Comparison of ENCODE assay signal across 9 mouse cellular contexts in the genomic region with DNA sequence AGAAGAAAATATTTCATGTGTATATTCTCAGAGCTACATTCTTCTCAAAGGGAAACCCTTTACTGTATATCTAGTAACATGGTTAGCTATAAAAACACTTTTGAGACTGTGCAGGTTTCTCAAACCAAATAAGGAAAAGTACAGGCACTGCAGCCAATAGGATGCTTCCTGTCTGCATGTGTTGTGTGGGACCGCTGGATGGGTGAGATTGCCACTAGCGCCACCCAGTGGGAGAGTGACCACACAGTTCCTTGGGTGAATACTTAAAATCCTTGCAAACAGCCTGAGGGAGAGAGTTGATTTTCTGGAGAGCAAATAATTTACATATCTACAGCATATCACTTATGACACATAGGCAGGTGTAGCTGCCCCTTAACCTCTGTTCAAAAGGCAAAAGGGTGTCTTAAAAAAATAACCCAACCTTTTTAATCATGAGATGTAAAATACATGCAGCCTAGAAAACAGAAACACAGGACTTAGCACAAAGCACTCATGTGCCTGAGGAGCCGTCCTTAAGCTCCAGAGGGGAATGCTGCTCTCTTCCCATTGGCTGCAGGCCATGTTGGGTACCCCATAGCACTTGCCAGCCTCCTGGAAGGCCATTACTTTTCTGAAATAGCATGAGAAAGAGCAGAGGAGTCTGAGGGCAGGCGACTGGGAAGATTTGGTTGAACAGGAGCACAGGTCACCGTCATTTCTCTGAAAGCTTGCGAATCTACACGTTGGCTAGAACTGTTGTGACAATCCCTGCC. TPM values are rescaled to one million over a fixed set of nuclear protein-coding genes. Genes with fewer than 3 reads are reported as not detected.
DNase-seq lines count a peak whose midpoint lies in the region; ATAC-seq and TF ChIP-seq lines count a peak whose summit lies in the region.
"Had no signal": no experiment of that assay in that cellular context is flagged by ENCODE, and none has a peak within 500 bp of the region (broad histone marks: within the 10 kb centered on the region; RNA-seq: fewer than 3 reads in every experiment).

No protein-coding gene starts in this region.

- H3K27me3 ChIP-seq in forebrain, embryonic 12.5 days, result no peaks in the 10 kb centered on the region
- H3K27me3 ChIP-seq in hindbrain, embryonic 16.5 days (replicated peaks; ENCODE audit: control insufficient read depth, insufficient read depth, low read length), result no peaks in the 10 kb centered on the region
- H3K27me3 ChIP-seq in limb, embryonic 14.5 days (ENCODE audit: control insufficient read depth, insufficient read depth, low read length), result no peaks in the 10 kb centered on the region
- H3K27me3 ChIP-seq: heart, embryonic 13.5 days had no signal

- no peak for TF ChIP-seq POLR2A in bone marrow macrophage, adult 2 months (IDR thresholded peaks at IDR 0.05; ENCODE audit: borderline replicate concordance, low read depth, low read length)
- no peak for TF ChIP-seq POLR2A in limb, embryonic 14.5 days (IDR thresholded peaks at IDR 0.05; ENCODE audit: borderline replicate concordance, extremely low read depth, insufficient read depth, insufficient read length)

- peak; percentile 42; the same call in 1 of the 2 replicates for TF ChIP-seq CTCF in bone marrow macrophage, adult 2 months (IDR thresholded peaks at IDR 0.05; ENCODE audit: low read depth, low read length)

- no peak overlapping the region for H3K4me3 ChIP-seq in bone marrow macrophage, adult 2 months (ENCODE audit: insufficient read depth, low read length)
- H3K4me3 ChIP-seq in forebrain, embryonic 12.5 days (replicated peaks), result no peak overlapping the region
- no peak overlapping the region for H3K4me3 ChIP-seq in hindbrain, embryonic 16.5 days (ENCODE audit: low read length)
- no peak overlapping the region for H3K4me3 ChIP-seq in limb, embryonic 14.5 days (replicated peaks; ENCODE audit: low read length)
- H3K4me3 ChIP-seq: heart, embryonic 13.5 days had no signal

- no peak overlapping the region for H3K4me2 ChIP-seq in forebrain, embryonic 12.5 days
- H3K4me2 ChIP-seq in hindbrain, embryonic 16.5 days (ENCODE audit: low read length), result no peak overlapping the region
- H3K4me2 ChIP-seq in limb, embryonic 14.5 days (replicated peaks; ENCODE audit: low read depth, low read length, severe bottlenecking), result no peak overlapping the region
- H3K4me2 ChIP-seq: heart, embryonic 13.5 days had no signal

- no peak overlapping the region for H3K27ac ChIP-seq in bone marrow macrophage, adult 2 months (ENCODE audit: insufficient read depth, low read depth, low read length)
- H3K27ac ChIP-seq in forebrain, embryonic 12.5 days, result no peak overlapping the region
- no peak overlapping the region for H3K27ac ChIP-seq in hindbrain, embryonic 16.5 days (ENCODE audit: low read depth, low read length)
- H3K27ac ChIP-seq in limb, embryonic 14.5 days (replicated peaks; ENCODE audit: low read depth, low read length), result no peak overlapping the region
- H3K27ac ChIP-seq: heart, embryonic 13.5 days had no signal

- peaks cover 26% of the 10 kb centered on the region for H3K36me3 ChIP-seq in forebrain, embryonic 12.5 days (replicated peaks)
- H3K36me3 ChIP-seq in hindbrain, embryonic 16.5 days (ENCODE audit: control insufficient read depth, insufficient read depth, low read length), result peaks cover 9% of the 10 kb centered on the region
- H3K36me3 ChIP-seq in limb, embryonic 14.5 days (ENCODE audit: control insufficient read depth, insufficient read depth, low read length), result peaks cover 23% of the 10 kb centered on the region
- H3K36me3 ChIP-seq: heart, embryonic 13.5 days had no signal

- WGBS in forebrain, embryonic 12.5 days, result 56% methylated on average over 7 of the region's 7 CpGs
- 62% methylated on average over 7 of the region's 7 CpGs for WGBS in hindbrain, embryonic 16.5 days
- 59% methylated on average over 7 of the region's 7 CpGs for WGBS in limb, embryonic 14.5 days

- H3K9me3 ChIP-seq in forebrain, embryonic 12.5 days, result no peaks in the 10 kb centered on the region
- H3K9me3 ChIP-seq in hindbrain, embryonic 16.5 days (ENCODE audit: control insufficient read depth, low read length), result no peaks in the 10 kb centered on the region
- no peaks in the 10 kb centered on the region for H3K9me3 ChIP-seq in limb, embryonic 14.5 days (ENCODE audit: control insufficient read depth, low read length)
- H3K9me3 ChIP-seq: heart, embryonic 13.5 days had no signal

- peak; percentile 6 to 63 for DNase-seq in spleen, postnatal 10 days (ENCODE audit: low spot score in 2 of 2)
- no peak for DNase-seq in spleen, adult 12 weeks (ENCODE audit: low spot score)
- DNase-seq in limb, embryonic 14.5 days (ENCODE audit: low spot score), result peak; percentile 57
- peak; percentile 68 for DNase-seq in retina, embryonic 14.5 days (ENCODE audit: low spot score)

- ATAC-seq in forebrain, embryonic 12.5 days (ENCODE audit: low FRiP score), result peak; percentile 72
- 0 out of 2 replicates have a peak, but pooled peaks have one; percentile 31 for ATAC-seq in hindbrain, embryonic 16.5 days
- ATAC-seq in limb, embryonic 14.5 days (ENCODE audit: low FRiP score, low read depth), result no peak
- ATAC-seq in erythroblast, adult 5-6 weeks (replicated peaks; ENCODE audit: low FRiP score, poor library complexity, severe bottlenecking), result no peak

- H3K4me1 ChIP-seq in bone marrow macrophage, adult 2 months (ENCODE audit: control insufficient read depth, insufficient read depth, low read length), result no peaks in the 10 kb centered on the region
- H3K4me1 ChIP-seq in forebrain, embryonic 12.5 days, result no peaks in the 10 kb centered on the region
- no peaks in the 10 kb centered on the region for H3K4me1 ChIP-seq in hindbrain, embryonic 16.5 days (ENCODE audit: control insufficient read depth, insufficient read depth, low read depth, low read length)
- H3K4me1 ChIP-seq in limb, embryonic 14.5 days (ENCODE audit: control insufficient read depth, insufficient read depth, low read length), result no peaks in the 10 kb centered on the region

- no peak overlapping the region for H3K9ac ChIP-seq in forebrain, embryonic 12.5 days
- H3K9ac ChIP-seq in hindbrain, embryonic 16.5 days (ENCODE audit: low read depth, low read length), result no peak overlapping the region
- no peak overlapping the region for H3K9ac ChIP-seq in limb, embryonic 14.5 days (ENCODE audit: low read depth, low read length, severe bottlenecking)
- H3K9ac ChIP-seq: heart, embryonic 13.5 days had no signal

RNA-seq across cellular contexts. Expression of gene Faxc, which starts 26.6 kb away (rescaled TPM):
- polyA plus RNA-seq in bone marrow macrophage, adult 2 months (2012; ENCODE audit: insufficient read depth, insufficient read length, missing spikeins), result not detected in 2 replicates
- polyA plus RNA-seq in forebrain, embryonic 12.5 days (2016; fragmentation: Nextera tagmentation; extraction: Ambion mirVana), result 23.0 and 26.8 TPM in 2 replicates
- polyA plus RNA-seq in hindbrain, embryonic 16.5 days (2015; fragmentation: Nextera tagmentation; extraction: Ambion mirVana), result 12.5 and 17.0 TPM in 2 replicates
- 11.5 and 13.6 TPM in 2 replicates for polyA plus RNA-seq in limb, embryonic 14.5 days (2012; rRNA removed)
- 7.0 and 10.0 TPM in 2 replicates for polyA plus RNA-seq in limb, embryonic 14.5 days (2014; fragmentation: Nextera tagmentation; extraction: Ambion mirVana)
- not detected in 2 replicates for total RNA-seq in erythroblast, adult 5-6 weeks (2015; ENCODE audit: low replicate concordance)
- 0.28 TPM in 1 of 2 replicates, not detected in the other for total RNA-seq in erythroblast, adult 5-6 weeks (2017; ENCODE audit: low replicate concordance)

Comparison
In these comparisons a context has a peak if more than half of its experiments do, and no peak if none do; other contexts are left out.
1. ATAC-seq: peak in forebrain, embryonic 12.5 days (single experiment) and hindbrain, embryonic 16.5 days (single experiment); none in limb, embryonic 14.5 days (single experiment) and erythroblast, adult 5-6 weeks (single experiment).